Mouse (Mus musculus): Measurements from ENCODE around the gene Taldo1.
"Not testable (repeated sequence)": the region's sequence is repeated elsewhere in the genome, so short reads cannot be mapped to it uniquely, and the experiment has no call there.

Gene Taldo1

GRCm38 (mm10) chr7:141440613-141441012 lies 48.6 kb downstream of the Taldo1 start:
- peak; percentile 67 to 73 for DNase-seq

- DNase-seq = no peak
These were observed 49.5 kb downstream of the Taldo1 start for GRCm38 (mm10) chr7:141441460-141441859.

GRCm38 (mm10) chr7:141442199-141442598 lies 50.2 kb downstream of the Taldo1 start:
- no peak for DNase-seq

- DNase-seq = no peak
These were observed 51.3 kb downstream of the Taldo1 start for GRCm38 (mm10) chr7:141443081-141443821.

- no peak for DNase-seq
These were observed 51.8 kb downstream of the Taldo1 start, which contains the start of gene Pidd1 for GRCm38 (mm10) chr7:141443828-141444237. Pidd1 (minus strand) TSS chr7:141444025.

GRCm38 (mm10) chr7:141446374-141446773 lies 54.4 kb downstream of the Taldo1 start:
- not testable (repeated sequence) for DNase-seq

- peak; percentile 94 for DNase-seq
These were observed 55.4 kb downstream of the Taldo1 start, which contains the start of gene Rplp2 for GRCm38 (mm10) chr7:141447110-141447991. Rplp2 (plus strand) TSS chr7:141447370.

GRCm38 (mm10) chr7:141451928-141452327 lies 59.9 kb downstream of the Taldo1 start:
- DNase-seq = no peak
